Mouse (Mus musculus): ENCODE measurements at regions not wholly inside any gene's neighbourhood (a gene's known extent, or its start where the extent isn't known, plus 50 kb on each side); places are given as distances from the start of the nearest gene placed in this dataset.

DNA sequence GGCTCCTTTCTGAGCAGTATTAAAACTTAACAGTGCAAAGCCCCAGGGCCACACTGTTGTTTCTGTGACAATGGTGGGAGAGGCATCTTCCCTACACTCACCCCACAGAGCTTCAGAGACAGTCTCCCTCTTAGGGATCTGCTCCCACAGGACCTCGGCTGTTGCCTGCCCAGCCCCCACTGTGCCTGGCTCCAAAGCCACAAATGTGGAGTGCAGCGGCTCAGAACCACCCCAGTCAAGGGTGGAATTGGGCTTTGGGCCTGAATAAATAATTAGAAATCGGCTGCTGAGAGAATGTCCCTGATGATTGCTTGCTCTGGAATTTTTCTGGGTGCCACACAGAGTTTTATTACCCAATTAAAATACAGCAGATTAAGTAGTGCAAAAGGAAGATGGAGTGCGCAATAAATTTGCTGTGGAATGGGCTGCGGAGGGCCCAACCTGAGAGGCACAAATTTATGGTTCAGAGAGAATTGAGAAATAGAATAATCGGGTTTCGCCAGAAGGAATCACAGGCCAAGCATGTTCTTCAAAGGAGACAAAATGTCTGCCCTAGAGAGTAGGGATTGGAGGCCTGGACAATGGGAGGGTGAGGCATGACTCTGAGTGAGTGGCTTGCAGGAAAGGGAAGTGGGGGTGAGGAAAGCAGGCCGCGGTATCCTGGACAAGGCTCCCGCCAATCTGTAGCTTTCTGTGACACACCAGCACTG, 56.4 kb downstream of the Cd24a start:
- DNase-seq: no peak

- no peak for DNase-seq
Measured at GRCm38 (mm10) chr10:43641169-43641945, 63.3 kb downstream of the Cd24a start.

DNA sequence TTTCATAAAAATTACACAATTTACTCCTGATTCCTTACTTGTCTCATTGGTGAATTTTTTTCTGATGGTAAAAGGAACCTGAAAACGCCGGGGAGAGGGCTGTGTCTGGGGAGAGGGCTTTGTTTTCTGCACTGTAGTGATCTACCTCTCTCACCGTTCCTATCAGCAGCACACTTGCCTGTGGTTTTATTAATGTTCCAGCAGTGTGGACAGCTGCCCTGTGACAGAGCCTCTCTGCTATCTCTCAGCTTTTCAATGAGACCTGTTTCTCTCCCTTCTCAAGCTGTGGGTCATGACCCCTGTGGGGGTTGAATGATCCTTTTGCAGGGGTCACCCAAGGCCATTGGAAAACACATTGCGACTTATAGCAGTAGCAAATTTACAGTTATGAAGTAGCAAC, 68.2 kb downstream of the Cd24a start:
- no peak for DNase-seq

DNA sequence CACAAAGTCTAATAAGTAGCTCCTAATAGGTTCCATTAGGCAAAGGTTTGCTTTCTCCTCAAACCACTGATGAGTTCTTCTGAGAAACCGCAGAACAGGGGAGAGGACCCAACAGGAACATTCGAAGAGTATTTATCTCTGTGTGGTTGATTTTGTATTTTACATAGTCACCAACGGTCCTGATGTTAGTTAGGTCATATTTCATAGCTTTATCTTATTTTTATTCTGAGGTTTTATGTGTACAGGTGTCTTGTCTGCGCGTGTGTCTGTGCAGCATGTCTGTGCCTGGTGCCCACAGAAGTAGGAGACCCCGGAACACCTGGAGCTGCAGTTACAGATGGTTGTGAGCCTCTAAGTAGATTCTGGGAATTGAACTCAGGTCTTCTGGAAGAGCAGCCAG, 68.9 kb downstream of the Cd24a start:
- no peak for DNase-seq

DNA sequence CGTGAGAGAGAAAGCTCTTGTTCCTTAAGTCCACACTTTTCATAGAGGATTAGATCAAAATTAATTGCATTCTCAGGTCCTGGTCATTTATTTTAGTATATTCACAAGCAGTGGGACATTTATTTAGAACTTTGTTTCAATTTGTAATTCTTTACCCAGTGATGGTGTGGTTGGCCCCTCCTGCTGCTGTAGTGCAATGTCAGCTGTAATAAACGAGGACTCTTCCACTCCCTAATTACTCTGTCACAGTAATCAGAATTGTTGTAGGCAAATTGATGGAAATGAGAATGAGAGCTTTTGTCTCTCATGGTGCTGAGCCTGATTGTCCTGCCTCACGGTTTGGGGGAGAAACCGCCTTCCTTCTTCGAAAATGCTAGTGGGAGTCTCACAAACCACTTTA, 70.1 kb downstream of the Cd24a start:
- no peak for DNase-seq

DNA sequence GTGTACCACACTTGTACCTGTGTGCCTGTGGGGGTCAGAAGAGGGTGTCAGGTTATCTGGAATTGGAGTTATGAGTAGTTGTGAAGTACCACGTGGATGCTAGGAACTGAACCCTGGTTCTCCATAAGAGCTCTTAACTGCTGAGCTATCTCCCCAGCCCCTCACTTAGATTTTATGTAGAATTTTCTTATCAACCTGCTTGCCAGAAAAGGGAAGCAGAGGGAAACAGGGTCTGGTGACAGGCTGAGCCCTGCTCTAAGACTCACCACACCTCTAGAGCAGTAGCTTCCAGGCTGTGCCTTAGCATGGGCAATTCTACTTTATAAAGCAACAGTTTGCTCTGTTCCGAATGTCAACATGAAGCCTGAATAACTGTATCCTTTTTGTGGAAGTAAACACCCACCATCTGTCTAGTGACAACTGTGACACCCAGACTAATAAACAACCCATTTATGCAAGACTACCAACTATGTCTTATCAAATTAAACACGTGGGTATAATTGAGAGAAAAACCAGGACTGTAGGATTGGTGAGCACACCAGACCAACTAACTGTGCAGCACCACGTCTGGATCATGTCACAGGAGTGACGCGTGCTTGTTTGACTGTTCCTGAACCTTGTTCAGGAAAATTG, 70.8 kb downstream of the Cd24a start:
- no peak for DNase-seq

GRCm38 (mm10) chr10:43650449-43650848, 72.4 kb downstream of the Cd24a start:
- DNase-seq: no peak

DNA sequence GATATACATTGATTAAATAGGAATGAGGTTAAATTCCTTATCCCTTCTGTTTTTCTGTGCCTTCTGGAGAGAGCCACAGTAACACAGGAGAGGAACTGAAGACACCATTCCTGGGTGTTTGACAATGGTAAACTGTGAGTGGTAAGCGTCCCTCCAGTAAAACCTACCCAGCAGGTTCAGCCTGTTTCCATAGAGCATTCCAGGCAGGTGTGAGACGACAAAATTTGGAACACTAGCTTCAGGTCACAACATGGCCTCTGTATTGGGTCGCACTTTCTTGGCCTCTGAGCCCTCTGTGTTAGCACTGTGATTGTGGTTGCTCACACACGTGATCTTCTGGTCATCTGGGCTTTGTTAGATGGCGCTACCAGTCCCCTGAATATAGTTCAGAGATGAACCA, 73.4 kb downstream of the Cd24a start:
- no peak for DNase-seq

GRCm38 (mm10) chr10:43651915-43652314, 73.8 kb downstream of the Cd24a start:
- DNase-seq: no peak

GRCm38 (mm10) chr10:43655082-43655671, 77.1 kb downstream of the Cd24a start:
- DNase-seq: no peak

DNA sequence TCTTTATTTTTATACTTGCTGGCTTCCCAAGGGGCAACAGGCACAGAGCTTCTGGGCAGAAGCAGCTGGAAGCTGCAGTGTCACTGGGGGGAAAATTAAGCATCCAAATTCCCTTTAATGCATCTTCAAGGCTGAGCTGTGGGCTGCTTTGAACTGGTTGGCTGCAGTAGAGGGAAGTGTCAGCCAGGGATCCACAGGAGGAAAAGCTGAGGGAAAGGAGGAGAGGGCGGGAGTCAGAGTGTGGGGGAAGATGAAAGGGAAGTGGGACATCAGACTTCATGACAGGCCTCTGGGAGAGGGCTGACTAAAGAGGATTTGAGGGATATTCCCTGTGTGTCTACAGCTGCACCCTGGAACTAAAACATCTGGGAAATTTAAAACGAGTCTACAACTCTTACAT, 77.6 kb downstream of the Cd24a start:
- no peak for DNase-seq

GRCm38 (mm10) chr10:43656207-43656606, 78.1 kb downstream of the Cd24a start:
- no peak for DNase-seq

GRCm38 (mm10) chr10:43657501-43658225, 79.6 kb downstream of the Cd24a start:
- no peak for DNase-seq

GRCm38 (mm10) chr10:43658226-43658593, 80.1 kb downstream of the Cd24a start:
- DNase-seq: no peak

GRCm38 (mm10) chr10:43664844-43665243, 86.8 kb downstream of the Cd24a start:
- no peak for DNase-seq

DNA sequence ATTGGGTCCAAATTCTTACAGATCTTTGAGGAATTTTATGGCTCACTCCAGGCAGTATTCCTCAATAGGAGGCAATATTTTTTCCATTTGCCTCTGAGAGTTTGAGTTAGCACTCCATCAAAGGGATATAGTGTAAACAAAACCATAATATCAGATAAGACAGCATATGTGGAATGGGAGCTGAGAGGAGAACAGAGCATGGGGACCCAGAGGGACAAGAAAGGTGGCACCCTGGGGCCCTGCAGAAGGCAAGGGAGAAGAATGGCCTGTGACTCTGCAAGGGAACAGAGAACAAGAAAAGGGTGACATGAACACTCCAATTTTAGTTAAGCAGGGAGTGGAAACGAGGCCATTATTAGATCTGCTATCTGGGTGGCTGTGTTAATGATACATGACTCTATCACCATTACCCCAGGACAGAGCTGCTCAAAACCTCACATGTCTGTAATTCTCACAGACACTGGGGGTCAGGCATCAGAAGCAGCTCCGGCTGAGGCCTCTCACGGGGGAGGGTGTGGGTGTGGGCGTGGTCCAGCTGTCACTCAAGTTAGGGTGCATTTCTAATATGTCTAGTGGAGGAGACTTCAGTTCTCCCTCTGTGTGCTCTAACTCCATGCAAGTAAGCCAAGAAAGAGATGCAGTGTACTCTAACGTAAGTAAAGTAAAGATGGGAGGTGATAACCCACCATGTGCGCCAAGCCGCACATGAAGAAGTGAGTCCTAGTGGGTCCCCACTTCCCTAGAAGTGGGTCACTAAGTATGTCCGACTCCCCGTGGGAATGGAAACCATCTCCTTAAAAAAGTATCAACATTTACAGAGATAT, 88.4 kb downstream of the Cd24a start:
- no peak for DNase-seq

- no peak for DNase-seq
Measured at GRCm38 (mm10) chr10:43667086-43667690, 89.1 kb downstream of the Cd24a start.

- DNase-seq: no peak
Measured at GRCm38 (mm10) chr10:43667732-43668247, 89.7 kb downstream of the Cd24a start.

DNA sequence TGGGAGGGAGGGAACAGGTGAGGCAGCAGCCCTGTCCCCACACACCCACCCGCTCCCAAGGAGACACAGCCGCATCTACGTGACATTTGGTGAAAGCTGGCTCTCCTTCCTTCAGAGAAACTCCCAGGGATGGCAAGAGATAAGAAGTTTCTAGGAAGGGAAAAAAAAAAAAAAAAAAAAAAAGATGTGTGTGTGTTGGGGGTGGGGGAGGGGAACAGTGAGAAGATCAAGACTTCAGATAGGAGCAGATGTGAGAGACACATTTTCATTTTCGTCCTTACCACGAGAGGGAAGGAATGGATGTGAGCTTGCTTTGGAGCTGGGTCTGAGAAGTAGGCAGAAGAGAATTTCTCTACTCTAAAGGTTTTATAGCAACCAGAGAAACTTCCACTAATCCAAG, 91.4 kb downstream of the Cd24a start:
- DNase-seq: no peak

- DNase-seq: no peak
Measured at GRCm38 (mm10) chr10:43670745-43671144, 92.7 kb downstream of the Cd24a start.

GRCm38 (mm10) chr10:43671785-43672184, 93.7 kb downstream of the Cd24a start:
- no peak for DNase-seq
